Mouse (Mus musculus): ENCODE data around the gene Oxct1.

- TF ChIP-seq POLR2AphosphoS2 (IDR thresholded peaks at IDR 0.05; ENCODE audit: insufficient read length, low read depth) (no peak), POLR2A (IDR thresholded peaks at IDR 0.05; ENCODE audit: insufficient read length, low read depth) (no peak), MAX (IDR thresholded peaks at IDR 0.05; ENCODE audit: low read depth) (no peak), USF1 (IDR thresholded peaks at IDR 0.05; ENCODE audit: low read depth) (no peak), TCF12 (IDR thresholded peaks at IDR 0.05; ENCODE audit: insufficient read depth, poor library complexity, severe bottlenecking) (no peak), CEBPB (IDR thresholded peaks at IDR 0.05; ENCODE audit: insufficient read depth, poor library complexity, severe bottlenecking) (no peak)
Observed at GRCm38 (mm10) chr15:4087446-4087845, 61.3 kb downstream of the Oxct1 start.
